Mouse (Mus musculus): ENCODE data around the gene Twnk. TPM values are rescaled to one million over a fixed set of nuclear protein-coding genes. Genes with fewer than 3 reads are reported as not detected.

Gene Twnk
- polyA plus RNA-seq, 1 experiment from 2014 or later, result 10.4 TPM

GRCm38 (mm10) chr19:45053451-45053850 lies 48.0 kb downstream of the Twnk start:
- no peak overlapping the region for H3K27ac ChIP-seq (replicated peaks)
- H3K4me2 ChIP-seq, result no peak overlapping the region
- no peak overlapping the region for H3K4me3 ChIP-seq (replicated peaks)
- H3K27me3 ChIP-seq, result no peaks in the 10 kb centered on the region; the same call in 1 of the 2 replicates
- H3K9ac ChIP-seq, result no peak overlapping the region
- no peaks in the 10 kb centered on the region for H3K36me3 ChIP-seq (replicated peaks)
- 69% methylated on average over 8 of the region's 8 CpGs for WGBS (ENCODE audit: insufficient replicate concordance)
- no peaks in the 10 kb centered on the region for H3K9me3 ChIP-seq (replicated peaks)
- peaks cover 26% of the 10 kb centered on the region for H3K4me1 ChIP-seq (replicated peaks)
- ATAC-seq (ENCODE audit: insufficient read depth), result no peak

- Histone ChIP-seq H3K36me3 (replicated peaks) (no peaks in the 10 kb centered on the region), H3K27ac (replicated peaks) (no peak overlapping the region), H3K4me1 (replicated peaks) (peaks cover 32% of the 10 kb centered on the region), H3K4me3 (replicated peaks) (no peak overlapping the region), H3K4me2 (no peak overlapping the region), H3K9ac (no peak overlapping the region), H3K9me3 (replicated peaks) (no peaks in the 10 kb centered on the region), H3K27me3 (no peaks in the 10 kb centered on the region)
- no peak for ATAC-seq (ENCODE audit: insufficient read depth)
- 48% methylated on average over 6 of the region's 6 CpGs for WGBS (ENCODE audit: insufficient replicate concordance)
Measured at GRCm38 (mm10) chr19:45054892-45055690, 49.6 kb downstream of the Twnk start.

- no peaks in the 10 kb centered on the region for H3K36me3 ChIP-seq (replicated peaks)
- H3K4me2 ChIP-seq, result no peak overlapping the region
- 41% methylated on average over 4 of the region's 4 CpGs for WGBS (ENCODE audit: insufficient replicate concordance)
- H3K4me1 ChIP-seq (replicated peaks), result peaks cover 35% of the 10 kb centered on the region
- no peaks in the 10 kb centered on the region for H3K27me3 ChIP-seq
- H3K9ac ChIP-seq, result no peak overlapping the region
- H3K4me3 ChIP-seq (replicated peaks), result no peak overlapping the region
- ATAC-seq (ENCODE audit: insufficient read depth), result no peak
- no peak overlapping the region for H3K27ac ChIP-seq (replicated peaks)
- H3K9me3 ChIP-seq (replicated peaks), result no peaks in the 10 kb centered on the region
Measured at GRCm38 (mm10) chr19:45056364-45056763, 50.9 kb downstream of the Twnk start.

- Histone ChIP-seq H3K4me1 (replicated peaks) (peaks cover 35% of the 10 kb centered on the region), H3K4me2 (peak overlapping the region; percentile 76), H3K9ac (peak overlapping the region; percentile 31; the same call in 1 of the 2 replicates), H3K4me3 (replicated peaks) (peak overlapping the region; percentile 68), H3K27me3 (no peaks in the 10 kb centered on the region), H3K27ac (replicated peaks) (peak overlapping the region; percentile 91), H3K36me3 (replicated peaks) (no peaks in the 10 kb centered on the region), H3K9me3 (replicated peaks) (no peaks in the 10 kb centered on the region)
- no peak for ATAC-seq (ENCODE audit: insufficient read depth)
- 58% methylated on average over 7 of the region's 7 CpGs for WGBS (ENCODE audit: insufficient replicate concordance)
Measured at GRCm38 (mm10) chr19:45056908-45057698, 51.6 kb downstream of the Twnk start.

- Histone ChIP-seq H3K27ac (replicated peaks) (peak overlapping the region; percentile 91), H3K9ac (peak overlapping the region; percentile 41; the same call in 1 of the 2 replicates), H3K4me3 (replicated peaks) (peak overlapping the region; percentile 68), H3K4me1 (replicated peaks) (peaks cover 35% of the 10 kb centered on the region), H3K9me3 (replicated peaks) (no peaks in the 10 kb centered on the region), H3K4me2 (peak overlapping the region; percentile 76), H3K27me3 (no peaks in the 10 kb centered on the region), H3K36me3 (replicated peaks) (no peaks in the 10 kb centered on the region)
- WGBS (ENCODE audit: insufficient replicate concordance), result 42% methylated on average over 7 of the region's 7 CpGs
- ATAC-seq (ENCODE audit: insufficient read depth), result no peak
Measured at GRCm38 (mm10) chr19:45057724-45058112, 52.3 kb downstream of the Twnk start.

- peak overlapping the region; percentile 75 for H3K9ac ChIP-seq
- no peaks in the 10 kb centered on the region for H3K9me3 ChIP-seq (replicated peaks)
- peak; percentile 85 for ATAC-seq (ENCODE audit: insufficient read depth)
- H3K4me3 ChIP-seq (replicated peaks), result peak overlapping the region; percentile 68
- H3K4me1 ChIP-seq (replicated peaks), result peaks cover 36% of the 10 kb centered on the region
- H3K4me2 ChIP-seq, result peak overlapping the region; percentile 76
- H3K27ac ChIP-seq (replicated peaks), result peak overlapping the region; percentile 91
- WGBS (ENCODE audit: insufficient replicate concordance), result under 1% methylated on average over 34 of the region's 34 CpGs
- no peaks in the 10 kb centered on the region for H3K27me3 ChIP-seq
- no peaks in the 10 kb centered on the region for H3K36me3 ChIP-seq (replicated peaks)
Measured at GRCm38 (mm10) chr19:45058113-45058839, 52.8 kb downstream of the Twnk start.

- ATAC-seq (ENCODE audit: insufficient read depth), result peak; percentile 66
- under 1% methylated on average over 14 of the region's 14 CpGs for whole genome bisulfite sequencing (ENCODE audit: insufficient replicate concordance)
Measured at GRCm38 (mm10) chr19:45058841-45059240, 53.4 kb downstream of the Twnk start.

More at GRCm38 (mm10) chr19:45058841-45059240, 53.4 kb downstream of the Twnk start:
- peaks cover 1% of the 10 kb centered on the region for H3K27me3 ChIP-seq
- peak overlapping the region; percentile 68 for H3K4me3 ChIP-seq (replicated peaks)
- H3K4me1 ChIP-seq (replicated peaks), result peaks cover 41% of the 10 kb centered on the region
- H3K36me3 ChIP-seq (replicated peaks), result no peaks in the 10 kb centered on the region
- peak overlapping the region; percentile 75 for H3K9ac ChIP-seq
- H3K9me3 ChIP-seq (replicated peaks), result no peaks in the 10 kb centered on the region
- H3K4me2 ChIP-seq, result peak overlapping the region; percentile 76
- peak overlapping the region; percentile 91 for H3K27ac ChIP-seq (replicated peaks)

Other genes with a start within 250 kb of the Twnk start
- not detected in 2 replicates for gene Pax2, start 249.6 kb upstream of the Twnk start, polyA plus RNA-seq (2015; fragmentation: Nextera tagmentation; extraction: Ambion mirVana)
- gene Slf2, start 74.5 kb upstream of the Twnk start, polyA plus RNA-seq (2015; fragmentation: Nextera tagmentation; extraction: Ambion mirVana), result 10.9 and 11.2 TPM in 2 replicates
- gene Sema4g, start 16.6 kb upstream of the Twnk start, polyA plus RNA-seq (2015; fragmentation: Nextera tagmentation; extraction: Ambion mirVana), result 4.4 and 5.6 TPM in 2 replicates
- 27.4 and 28.8 TPM in 2 replicates for gene Mrpl43, start 779 bp downstream of the Twnk start, polyA plus RNA-seq (2015; fragmentation: Nextera tagmentation; extraction: Ambion mirVana)
- gene Lzts2, start 8.8 kb downstream of the Twnk start, polyA plus RNA-seq (2015; fragmentation: Nextera tagmentation; extraction: Ambion mirVana), result 6.8 and 7.7 TPM in 2 replicates
- not detected in 2 replicates for gene Pdzd7, start 40.1 kb downstream of the Twnk start, polyA plus RNA-seq (2015; fragmentation: Nextera tagmentation; extraction: Ambion mirVana)
- gene Sfxn3, start 41.8 kb downstream of the Twnk start, polyA plus RNA-seq (2015; fragmentation: Nextera tagmentation; extraction: Ambion mirVana), result 2.9 and 3.1 TPM in 2 replicates
- gene Kazald1, start 69.6 kb downstream of the Twnk start, polyA plus RNA-seq (2015; fragmentation: Nextera tagmentation; extraction: Ambion mirVana), result 0.24 and 0.32 TPM in 2 replicates
- not detected in 2 replicates for gene Tlx1, start 145.0 kb downstream of the Twnk start, polyA plus RNA-seq (2015; fragmentation: Nextera tagmentation; extraction: Ambion mirVana)
- gene Lbx1, start 230.1 kb downstream of the Twnk start, polyA plus RNA-seq (2015; fragmentation: Nextera tagmentation; extraction: Ambion mirVana), result not detected in 2 replicates